7 mouse cellular contexts compared by ENCODE assay signal in the genomic region with DNA sequence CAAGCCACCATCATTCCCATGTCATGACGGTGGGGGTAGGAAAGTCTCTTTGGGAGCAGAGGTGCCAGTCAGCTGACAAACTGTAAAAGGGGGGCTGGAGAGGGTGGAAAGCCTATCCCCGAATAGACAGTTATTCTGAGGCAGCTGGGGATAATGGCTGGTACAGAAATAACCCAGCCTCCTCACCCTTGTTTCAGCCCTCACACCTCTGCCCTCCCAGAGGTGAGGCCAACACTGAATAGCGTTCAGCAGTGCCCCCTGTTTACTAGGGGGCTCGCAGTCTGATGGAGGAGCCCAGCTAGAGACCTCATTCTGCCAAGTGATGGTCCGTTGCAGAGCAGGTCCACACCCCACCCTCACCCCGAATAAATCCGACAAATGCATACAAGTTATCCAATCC. TPM values are rescaled to one million over a fixed set of nuclear protein-coding genes. Genes with fewer than 3 reads are reported as not detected.
DNase-seq lines count a peak whose midpoint lies in the region; ATAC-seq and TF ChIP-seq lines count a peak whose summit lies in the region.

No protein-coding gene starts in this region.

- peaks cover 26% of the 10 kb centered on the region for H3K4me1 ChIP-seq in hindbrain, embryonic 10.5 days (replicated peaks)
- no peaks in the 10 kb centered on the region; the same call in 1 of the 2 replicates for H3K4me1 ChIP-seq in hindbrain, embryonic 11.5 days (replicated peaks; ENCODE audit: control insufficient read depth, insufficient read depth, low read length)
- peaks cover 73% of the 10 kb centered on the region for H3K4me1 ChIP-seq in E14TG2a.4 (replicated peaks; ENCODE audit: low read depth, low read length)
- peaks cover 2 to 20% of the 10 kb centered on the region in 2 experiments for H3K4me1 ChIP-seq in MEL (ENCODE audit: control insufficient read depth in 1 of 2, insufficient read depth in 2 of 2, low read length in 2 of 2)
- H3K4me1 ChIP-seq in liver, embryonic 15.5 days (replicated peaks) = peaks cover 38% of the 10 kb centered on the region

- peaks cover 35% of the 10 kb centered on the region for H3K79me2 ChIP-seq in MEL (ENCODE audit: control insufficient read depth, insufficient read depth, low read length, poor library complexity)

- DNase-seq in hindbrain, embryonic 10.5 days (ENCODE audit: low spot score) = no peak
- DNase-seq in hindbrain, embryonic 11.5 days (ENCODE audit: low spot score) = no peak
- DNase-seq in MEL (ENCODE audit: low read depth, low spot score) = no peak
- no peak for DNase-seq in c-Kit-positive CD71-positive TER-119-positive erythroid progenitor cells, embryonic 14.5 days (ENCODE audit: low spot score)
- DNase-seq in layer of hippocampus, adult 11-12 months (ENCODE audit: low spot score) = no peak

- no peaks in the 10 kb centered on the region for H3K27me3 ChIP-seq in hindbrain, embryonic 10.5 days (ENCODE audit: insufficient read depth, poor library complexity, severe bottlenecking)
- H3K27me3 ChIP-seq in hindbrain, embryonic 11.5 days (ENCODE audit: control insufficient read depth, insufficient read depth, low read length) = no peaks in the 10 kb centered on the region
- H3K27me3 ChIP-seq in E14TG2a.4 (ENCODE audit: insufficient read depth, low read length) (no peaks in the 10 kb centered on the region), MEL (ENCODE audit: control insufficient read depth in 1 of 2, insufficient read depth in 2 of 2, low read length in 2 of 2) (no peaks in the 10 kb centered on the region)
- no peaks in the 10 kb centered on the region for H3K27me3 ChIP-seq in liver, embryonic 15.5 days

- 84% methylated on average over 7 of the region's 7 CpGs for WGBS in hindbrain, embryonic 10.5 days
- WGBS in hindbrain, embryonic 11.5 days = 83% methylated on average over 7 of the region's 7 CpGs
- 80% methylated on average over 7 of the region's 7 CpGs for WGBS in liver, embryonic 15.5 days (ENCODE audit: insufficient replicate concordance)

- peak overlapping the region; percentile 96; the same call in 1 of the 2 replicates for H3K4me3 ChIP-seq in hindbrain, embryonic 10.5 days
- no peak overlapping the region for H3K4me3 ChIP-seq in hindbrain, embryonic 11.5 days (ENCODE audit: low read depth, low read length)
- H3K4me3 ChIP-seq in E14TG2a.4 (replicated peaks; ENCODE audit: low read length) (peak overlapping the region; percentile 97), MEL (ENCODE audit: control insufficient read depth in 1 of 2, insufficient read depth in 1 of 2, low read depth in 2 of 2, low read length in 2 of 2) (no peak overlapping the region)
- peak overlapping the region; percentile 89 for H3K4me3 ChIP-seq in liver, embryonic 15.5 days (replicated peaks)

- H3K4me2 ChIP-seq in hindbrain, embryonic 11.5 days (replicated peaks; ENCODE audit: low read depth, low read length) = no peak overlapping the region
- H3K4me2 ChIP-seq in liver, embryonic 15.5 days = peak overlapping the region; percentile 80

- H3K36me3 ChIP-seq in hindbrain, embryonic 10.5 days = peaks cover 15% of the 10 kb centered on the region
- H3K36me3 ChIP-seq in hindbrain, embryonic 11.5 days (ENCODE audit: control insufficient read depth, insufficient read depth, low read length) = no peaks in the 10 kb centered on the region
- H3K36me3 ChIP-seq in E14TG2a.4 (ENCODE audit: insufficient read depth, low read length) (peaks cover 26% of the 10 kb centered on the region), MEL (ENCODE audit: control insufficient read depth in 1 of 2, insufficient read depth in 2 of 2, low read length in 2 of 2) (peaks cover 8 to 27% of the 10 kb centered on the region in 2 experiments; a peak in 3 of 4 replicates)
- peaks cover 10% of the 10 kb centered on the region for H3K36me3 ChIP-seq in liver, embryonic 15.5 days (replicated peaks)

- TF ChIP-seq RAD21 in MEL (IDR thresholded peaks at IDR 0.05; ENCODE audit: low read depth, low read length) = no peak

- no peak overlapping the region for H3K9ac ChIP-seq in hindbrain, embryonic 11.5 days (ENCODE audit: low read depth, low read length)
- peak overlapping the region; percentile 26; the same call in 1 of the 2 replicates for H3K9ac ChIP-seq in MEL (ENCODE audit: control insufficient read depth, low read depth, low read length, poor library complexity, severe bottlenecking)
- H3K9ac ChIP-seq in liver, embryonic 15.5 days = peak overlapping the region; percentile 92; the same call in 1 of the 2 replicates

- ATAC-seq in hindbrain, embryonic 11.5 days (ENCODE audit: low FRiP score) = no peak
- ATAC-seq in liver, embryonic 15.5 days (ENCODE audit: insufficient read depth) = no peak

- H3K9me3 ChIP-seq in hindbrain, embryonic 10.5 days = no peaks in the 10 kb centered on the region
- H3K9me3 ChIP-seq in hindbrain, embryonic 11.5 days (ENCODE audit: control insufficient read depth, low read length) = no peaks in the 10 kb centered on the region
- H3K9me3 ChIP-seq in E14TG2a.4 (ENCODE audit: low read length) (no peaks in the 10 kb centered on the region), MEL (replicated peaks; ENCODE audit: insufficient read depth, low read length) (no peaks in the 10 kb centered on the region)
- H3K9me3 ChIP-seq in liver, embryonic 15.5 days (replicated peaks) = no peaks in the 10 kb centered on the region

- H3K27ac ChIP-seq in hindbrain, embryonic 10.5 days = peak overlapping the region; percentile 99; the same call in 1 of the 2 replicates
- no peak overlapping the region for H3K27ac ChIP-seq in hindbrain, embryonic 11.5 days (ENCODE audit: low read depth, low read length)
- no peak overlapping the region for H3K27ac ChIP-seq in MEL (ENCODE audit: control insufficient read depth, low read depth, low read length)
- peak overlapping the region; percentile 95; the same call in 1 of the 2 replicates for H3K27ac ChIP-seq in liver, embryonic 15.5 days (replicated peaks)

- TF ChIP-seq CTCF in E14TG2a.4 (conservative IDR thresholded peaks at IDR 0.05; ENCODE audit: low read length) = no peak
- TF ChIP-seq CTCF in MEL (IDR thresholded peaks at IDR 0.05 in 2 of 3, conservative IDR thresholded peaks at IDR 0.05 in 1 of 3; ENCODE audit: control insufficient read depth in 1 of 3, insufficient read depth in 1 of 3, low read depth in 2 of 3, low read length in 3 of 3, poor library complexity in 1 of 3, severe bottlenecking in 1 of 3) = no peak

- TF ChIP-seq POLR2A in MEL (IDR thresholded peaks at IDR 0.05; ENCODE audit: control insufficient read depth in 1 of 2, insufficient read depth in 1 of 2, low read depth in 1 of 2, low read length in 2 of 2, poor library complexity in 1 of 2) = no peak

- no peak for TF ChIP-seq EP300 in MEL (IDR thresholded peaks at IDR 0.05; ENCODE audit: low read depth in 1 of 2, low read length in 2 of 2)

TF ChIP-seq in MEL, 35 proteins besides CTCF, POLR2A, EP300 and RAD21:
- TF ChIP-seq MAZ (IDR thresholded peaks at IDR 0.05; ENCODE audit: low read depth, low read length) (no peak), MAX (IDR thresholded peaks at IDR 0.05; ENCODE audit: low read length) (no peak), MYB (IDR thresholded peaks at IDR 0.05; ENCODE audit: low read depth, low read length) (no peak), GABPA (IDR thresholded peaks at IDR 0.05; ENCODE audit: low read depth, low read length) (no peak), MAFK (IDR thresholded peaks at IDR 0.05; ENCODE audit: borderline replicate concordance, low read depth, low read length) (no peak), TBP (IDR thresholded peaks at IDR 0.05; ENCODE audit: low read depth, low read length) (no peak)

RNA-seq across cellular contexts. Expression of gene Csnk2a1, which starts 1.1 kb away (rescaled TPM):
- polyA plus RNA-seq in hindbrain, embryonic 10.5 days (2016; fragmentation: Nextera tagmentation; extraction: Ambion mirVana) = 83.7 and 91.3 TPM in 2 replicates
- 70.3 and 135 TPM in 2 replicates for polyA plus RNA-seq in hindbrain, embryonic 11.5 days (2014; fragmentation: Nextera tagmentation; extraction: Ambion mirVana)
- 130 and 140 TPM in 2 replicates for total RNA-seq in MEL (2012; rRNA removed)
- polyA plus RNA-seq in MEL (2012; ENCODE audit: insufficient read depth in 1 of 2, insufficient read length in 2 of 2, low read depth in 1 of 2, low replicate concordance in 2 of 2, missing spikeins in 1 of 2) = 10 to 100 TPM in 1 of 2 experiments, not detected in 1; 88.5 TPM
- polyA plus RNA-seq in liver, embryonic 15.5 days (2015; fragmentation: Nextera tagmentation; extraction: Ambion mirVana) = 29.7 and 34.8 TPM in 2 replicates

Comparison
In these comparisons a context has a peak if more than half of its experiments do, and no peak if none do; other contexts are left out.
1. H3K27ac ChIP-seq: peak in hindbrain, embryonic 10.5 days (single experiment) and liver, embryonic 15.5 days (single experiment); none in hindbrain, embryonic 11.5 days (single experiment) and MEL (single experiment).
2. H3K4me3 ChIP-seq: peak in hindbrain, embryonic 10.5 days (single experiment), E14TG2a.4 (single experiment) and liver, embryonic 15.5 days (single experiment); none in hindbrain, embryonic 11.5 days (single experiment) and MEL (0 of 2).